Mouse (Mus musculus): Measurements from ENCODE around the gene Ldhal6b. TPM values are rescaled to one million over a fixed set of nuclear protein-coding genes. Genes with fewer than 3 reads are reported as not detected.

Gene Ldhal6b
- total RNA-seq, 2 experiments from 2014 or later, result 0.52 TPM; not detected in 1

DNA sequence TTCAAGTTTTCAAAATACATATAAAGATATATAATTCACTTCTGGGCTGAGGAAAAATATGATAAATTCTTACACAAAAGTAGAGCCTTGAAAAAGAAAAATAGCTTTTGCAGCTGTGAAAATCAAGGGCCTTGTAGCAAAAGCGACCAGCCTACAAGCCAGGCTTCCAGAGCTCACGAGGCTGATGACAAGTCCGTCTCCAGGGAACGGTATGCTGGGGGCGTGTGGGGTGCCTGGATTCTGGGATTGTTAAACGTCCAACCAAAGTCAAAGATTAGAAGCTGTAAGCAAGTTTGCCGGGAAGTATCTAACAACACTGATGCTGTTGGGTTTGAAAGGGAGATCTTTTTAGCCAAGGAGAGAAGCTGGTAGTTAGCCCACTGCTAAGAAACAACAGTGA is 47.0 kb downstream of the Ldhal6b start:
- no peak for ATAC-seq (replicated peaks; ENCODE audit: poor library complexity)

DNA sequence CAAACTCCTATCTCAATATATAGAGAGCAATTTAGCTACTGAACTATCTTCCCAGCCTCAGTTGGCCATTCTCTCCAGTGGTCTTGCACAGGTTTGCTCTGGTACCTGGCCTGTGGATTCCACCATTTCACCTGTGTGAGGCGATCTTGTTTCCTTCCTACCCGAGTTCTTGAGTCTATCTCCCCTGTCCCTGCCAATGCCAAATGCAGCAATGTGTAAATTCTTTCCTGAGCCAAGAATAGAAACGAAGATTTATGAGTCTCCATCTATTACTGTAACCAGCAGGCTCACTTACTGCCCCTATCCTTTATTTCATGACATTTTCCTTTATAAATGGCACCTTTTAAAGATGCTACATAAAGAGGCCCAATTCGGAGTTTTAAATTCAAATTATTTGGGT is 47.5 kb downstream of the Ldhal6b start:
- no peak for ATAC-seq (replicated peaks; ENCODE audit: poor library complexity)

Other genes starting within 250 kb of the Ldhal6b start
- 45.4 and 48.6 TPM in 2 replicates for gene Tmem242, start 21.5 kb upstream of the Ldhal6b start, total RNA-seq (2015)
- 40.3 and 41.4 TPM in 2 replicates for gene Tmem242, start 21.5 kb upstream of the Ldhal6b start, total RNA-seq (2017)
- gene Zdhhc14, start 73.8 kb upstream of the Ldhal6b start, total RNA-seq (2015), result 2.1 and 2.2 TPM in 2 replicates
- gene Zdhhc14, start 73.8 kb upstream of the Ldhal6b start, total RNA-seq (2017), result 1.00 and 1.7 TPM in 2 replicates